Mouse (Mus musculus): ENCODE data around the gene Otub1.

Gene Otub1

GRCm38 (mm10) chr19:7177804-7178511 lies 28.2 kb downstream of the Otub1 start:
- DNase-seq (ENCODE audit: low read depth, low spot score): no peak

GRCm38 (mm10) chr19:7176041-7176696 lies 29.9 kb downstream of the Otub1 start:
- DNase-seq (ENCODE audit: low read depth, low spot score): peak; percentile 50

- DNase-seq (ENCODE audit: low read depth, low spot score): peak; percentile 76
These were observed 33.9 kb downstream of the Otub1 start for GRCm38 (mm10) chr19:7172051-7172866.

- DNase-seq (ENCODE audit: low read depth, low spot score): peak; percentile 60
These were observed 34.7 kb downstream of the Otub1 start for GRCm38 (mm10) chr19:7171447-7171846.

- DNase-seq (ENCODE audit: low read depth, low spot score): peak; percentile 39
These were observed 35.2 kb downstream of the Otub1 start for GRCm38 (mm10) chr19:7170916-7171315.

- no peak for DNase-seq (ENCODE audit: low read depth, low spot score)
These were observed 37.7 kb downstream of the Otub1 start for GRCm38 (mm10) chr19:7168423-7168822.

GRCm38 (mm10) chr19:7166767-7167166 lies 39.3 kb downstream of the Otub1 start:
- DNase-seq (ENCODE audit: low read depth, low spot score): no peak

GRCm38 (mm10) chr19:7166200-7166711 lies 39.9 kb downstream of the Otub1 start:
- DNase-seq (ENCODE audit: low read depth, low spot score): no peak

- no peak for DNase-seq (ENCODE audit: low read depth, low spot score)
These were observed 40.5 kb downstream of the Otub1 start for GRCm38 (mm10) chr19:7165509-7166199.

- no peak for DNase-seq (ENCODE audit: low read depth, low spot score)
These were observed 41.2 kb downstream of the Otub1 start for GRCm38 (mm10) chr19:7164820-7165323.

- no peak for DNase-seq (ENCODE audit: low read depth, low spot score)
These were observed 41.9 kb downstream of the Otub1 start for GRCm38 (mm10) chr19:7164238-7164637.

- DNase-seq (ENCODE audit: low read depth, low spot score): no peak
These were observed 45.1 kb downstream of the Otub1 start for GRCm38 (mm10) chr19:7161064-7161463.

GRCm38 (mm10) chr19:7160151-7160906 lies 45.8 kb downstream of the Otub1 start:
- peak; percentile 62 for DNase-seq (ENCODE audit: low read depth, low spot score)

- DNase-seq (ENCODE audit: low read depth, low spot score): no peak
These were observed 48.4 kb downstream of the Otub1 start for GRCm38 (mm10) chr19:7157734-7158133.

GRCm38 (mm10) chr19:7155196-7155595 lies 50.9 kb downstream of the Otub1 start:
- no peak for DNase-seq (ENCODE audit: low read depth, low spot score)

GRCm38 (mm10) chr19:7153232-7153631 lies 52.9 kb downstream of the Otub1 start:
- DNase-seq (ENCODE audit: low read depth, low spot score): no peak

GRCm38 (mm10) chr19:7151927-7152653 lies 54.0 kb downstream of the Otub1 start:
- no peak for DNase-seq (ENCODE audit: low read depth, low spot score)

GRCm38 (mm10) chr19:7151300-7151926 lies 54.7 kb downstream of the Otub1 start:
- no peak for DNase-seq (ENCODE audit: low read depth, low spot score)

GRCm38 (mm10) chr19:7149158-7149685 lies 56.9 kb downstream of the Otub1 start:
- no peak for DNase-seq (ENCODE audit: low read depth, low spot score)

Measured in ES-CJ7 (cell line).